Mouse (Mus musculus): ENCODE measurements around the gene Ube2n. TPM values are rescaled to one million over a fixed set of nuclear protein-coding genes. Genes with fewer than 3 reads are reported as not detected.

Gene Ube2n
- polyA plus RNA-seq, 2 experiments from 2014 or later: 307 to 309 TPM

Other genes starting within 250 kb of the Ube2n start
- 10 to 100 TPM; 31.3 to 31.6 TPM for gene Cradd, start 191.0 kb upstream of the Ube2n start, polyA plus RNA-seq (2017; shearing (Covaris generic))
- gene Socs2, start 98.0 kb upstream of the Ube2n start, polyA plus RNA-seq (2017; shearing (Covaris generic)): 10 to 100 TPM; 37.5 to 40.4 TPM
- 100 to 1,000 TPM; 167 TPM for gene Mrpl42, start 13.2 kb upstream of the Ube2n start, polyA plus RNA-seq (2017; shearing (Covaris generic))
- 1 to 10 TPM; 7.0 to 9.1 TPM for gene Nudt4, start 49.0 kb downstream of the Ube2n start, polyA plus RNA-seq (2017; shearing (Covaris generic))
- gene Anapc15-ps, start 158.3 kb downstream of the Ube2n start, polyA plus RNA-seq (2017; shearing (Covaris generic)): not detected

Measured in CD4-positive, CD25-positive, alpha-beta regulatory T cell, adult 4 months (primary cell).